Mouse (Mus musculus): Measurements from ENCODE around the gene Eprs. TPM values are rescaled to one million over a fixed set of nuclear protein-coding genes. Genes with fewer than 3 reads are reported as not detected.
A peak's percentile ranks its signal among the peaks of the same experiment; 100 is the strongest.

The Eprs gene
- polyA plus RNA-seq, 1 experiment from 2014 or later: 46.6 TPM

- 87% methylated on average over 6 of the region's 6 CpGs for WGBS
- Histone ChIP-seq H3K9me3 (ENCODE audit: low read length) (no peaks in the 10 kb centered on the region), H3K4me3 (ENCODE audit: low read depth, low read length) (no peak overlapping the region), H3K27me3 (replicated peaks; ENCODE audit: insufficient read depth, low read length) (no peaks in the 10 kb centered on the region), H3K4me1 (ENCODE audit: insufficient read depth, low read depth, low read length) (peaks cover 5% of the 10 kb centered on the region; the same call in 1 of the 2 replicates), H3K36me3 (ENCODE audit: insufficient read depth, low read length) (peaks cover 11% of the 10 kb centered on the region; the same call in 1 of the 2 replicates), H3K4me2 (replicated peaks; ENCODE audit: low read depth, low read length) (no peak overlapping the region), H3K9ac (replicated peaks; ENCODE audit: low read depth) (no peak overlapping the region), H3K27ac (ENCODE audit: low read length) (no peak overlapping the region)
- no peak for ATAC-seq
- no peak for DNase-seq (ENCODE audit: low spot score)
- TF ChIP-seq CTCF (IDR thresholded peaks at IDR 0.05) (no peak), EP300 (IDR thresholded peaks at IDR 0.05) (no peak)
Measured at GRCm38 (mm10) chr1:185367383-185367782, 4.5 kb downstream of the Eprs start.

GRCm38 (mm10) chr1:185369979-185370378 lies 7.1 kb downstream of the Eprs start:
- Histone ChIP-seq H3K9ac (replicated peaks; ENCODE audit: low read depth) (no peak overlapping the region), H3K4me3 (ENCODE audit: low read depth, low read length) (no peak overlapping the region), H3K9me3 (ENCODE audit: low read length) (no peaks in the 10 kb centered on the region), H3K27ac (ENCODE audit: low read length) (no peak overlapping the region), H3K4me1 (ENCODE audit: insufficient read depth, low read depth, low read length) (no peaks in the 10 kb centered on the region), H3K36me3 (ENCODE audit: insufficient read depth, low read length) (peaks cover 27% of the 10 kb centered on the region), H3K4me2 (replicated peaks; ENCODE audit: low read depth, low read length) (no peak overlapping the region), H3K27me3 (replicated peaks; ENCODE audit: insufficient read depth, low read length) (no peaks in the 10 kb centered on the region)
- ATAC-seq: no peak
- no peak for DNase-seq (ENCODE audit: low spot score)
- TF ChIP-seq CTCF (IDR thresholded peaks at IDR 0.05): no peak
- no peak for TF ChIP-seq EP300 (IDR thresholded peaks at IDR 0.05)
- WGBS: 95% methylated on average over 6 of the region's 6 CpGs

GRCm38 (mm10) chr1:185376390-185376789 lies 13.5 kb downstream of the Eprs start:
- Histone ChIP-seq H3K36me3 (ENCODE audit: insufficient read depth, low read length) (peaks cover 49% of the 10 kb centered on the region), H3K4me3 (ENCODE audit: low read depth, low read length) (no peak overlapping the region), H3K4me2 (replicated peaks; ENCODE audit: low read depth, low read length) (no peak overlapping the region), H3K9ac (replicated peaks; ENCODE audit: low read depth) (no peak overlapping the region), H3K27me3 (replicated peaks; ENCODE audit: insufficient read depth, low read length) (no peaks in the 10 kb centered on the region), H3K9me3 (ENCODE audit: low read length) (no peaks in the 10 kb centered on the region), H3K4me1 (ENCODE audit: insufficient read depth, low read depth, low read length) (no peaks in the 10 kb centered on the region), H3K27ac (ENCODE audit: low read length) (no peak overlapping the region)
- DNase-seq (ENCODE audit: low spot score) (no peak), ATAC-seq (no peak)
- no peak for TF ChIP-seq EP300 (IDR thresholded peaks at IDR 0.05)
- TF ChIP-seq CTCF (IDR thresholded peaks at IDR 0.05): no peak

GRCm38 (mm10) chr1:185377429-185377828 lies 14.6 kb downstream of the Eprs start:
- Histone ChIP-seq H3K4me2 (replicated peaks; ENCODE audit: low read depth, low read length) (no peak overlapping the region), H3K9me3 (ENCODE audit: low read length) (no peaks in the 10 kb centered on the region), H3K4me3 (ENCODE audit: low read depth, low read length) (no peak overlapping the region), H3K27ac (ENCODE audit: low read length) (no peak overlapping the region), H3K36me3 (ENCODE audit: insufficient read depth, low read length) (peaks cover 50% of the 10 kb centered on the region), H3K9ac (replicated peaks; ENCODE audit: low read depth) (no peak overlapping the region), H3K4me1 (ENCODE audit: insufficient read depth, low read depth, low read length) (no peaks in the 10 kb centered on the region), H3K27me3 (replicated peaks; ENCODE audit: insufficient read depth, low read length) (no peaks in the 10 kb centered on the region)
- TF ChIP-seq CTCF (IDR thresholded peaks at IDR 0.05): no peak
- TF ChIP-seq EP300 (IDR thresholded peaks at IDR 0.05): no peak
- WGBS: 98% methylated on average over 2 of the region's 2 CpGs
- ATAC-seq (no peak), DNase-seq (ENCODE audit: low spot score) (no peak)

- Histone ChIP-seq H3K4me2 (replicated peaks; ENCODE audit: low read depth, low read length) (no peak overlapping the region), H3K36me3 (ENCODE audit: insufficient read depth, low read length) (peaks cover 51% of the 10 kb centered on the region)
Measured at GRCm38 (mm10) chr1:185401615-185402014, 38.8 kb downstream of the Eprs start.

GRCm38 (mm10) chr1:185404021-185404420 lies 41.2 kb downstream of the Eprs start:
- no peak for ATAC-seq
- Histone ChIP-seq H3K4me2 (replicated peaks; ENCODE audit: low read depth, low read length) (no peak overlapping the region), H3K27ac (ENCODE audit: low read length) (no peak overlapping the region), H3K9me3 (ENCODE audit: low read length) (no peaks in the 10 kb centered on the region), H3K27me3 (replicated peaks; ENCODE audit: insufficient read depth, low read length) (no peaks in the 10 kb centered on the region), H3K9ac (replicated peaks; ENCODE audit: low read depth) (no peak overlapping the region), H3K4me3 (ENCODE audit: low read depth, low read length) (no peak overlapping the region), H3K36me3 (ENCODE audit: insufficient read depth, low read length) (peaks cover 46% of the 10 kb centered on the region), H3K4me1 (ENCODE audit: insufficient read depth, low read depth, low read length) (no peaks in the 10 kb centered on the region)
- no peak for TF ChIP-seq EP300 (IDR thresholded peaks at IDR 0.05)
- TF ChIP-seq CTCF (IDR thresholded peaks at IDR 0.05): peak; percentile 73
- WGBS: 18% methylated on average over 2 of the region's 2 CpGs
- DNase-seq (ENCODE audit: low spot score): peak; percentile 68

More at GRCm38 (mm10) chr1:185401615-185402014, 38.8 kb downstream of the Eprs start:
- DNase-seq (ENCODE audit: low spot score) (no peak), ATAC-seq (no peak)
- H3K27ac ChIP-seq (ENCODE audit: low read length): no peak overlapping the region
- no peak overlapping the region for H3K9ac ChIP-seq (replicated peaks; ENCODE audit: low read depth)
- H3K4me1 ChIP-seq (ENCODE audit: insufficient read depth, low read depth, low read length): no peaks in the 10 kb centered on the region
- no peaks in the 10 kb centered on the region for H3K9me3 ChIP-seq (ENCODE audit: low read length)
- TF ChIP-seq EP300 (IDR thresholded peaks at IDR 0.05): no peak
- no peak for TF ChIP-seq CTCF (IDR thresholded peaks at IDR 0.05)
- 95% methylated on average over 5 of the region's 5 CpGs for WGBS
- no peak overlapping the region for H3K4me3 ChIP-seq (ENCODE audit: low read depth, low read length)
- no peaks in the 10 kb centered on the region for H3K27me3 ChIP-seq (replicated peaks; ENCODE audit: insufficient read depth, low read length)

GRCm38 (mm10) chr1:185405921-185406320 lies 43.1 kb downstream of the Eprs start:
- Histone ChIP-seq H3K4me1 (ENCODE audit: insufficient read depth, low read depth, low read length) (no peaks in the 10 kb centered on the region), H3K27me3 (replicated peaks; ENCODE audit: insufficient read depth, low read length) (no peaks in the 10 kb centered on the region), H3K4me3 (ENCODE audit: low read depth, low read length) (no peak overlapping the region), H3K36me3 (ENCODE audit: insufficient read depth, low read length) (peaks cover 43% of the 10 kb centered on the region), H3K27ac (ENCODE audit: low read length) (no peak overlapping the region), H3K9ac (replicated peaks; ENCODE audit: low read depth) (no peak overlapping the region), H3K9me3 (ENCODE audit: low read length) (no peaks in the 10 kb centered on the region), H3K4me2 (replicated peaks; ENCODE audit: low read depth, low read length) (no peak overlapping the region)
- no peak for ATAC-seq
- TF ChIP-seq EP300 (IDR thresholded peaks at IDR 0.05): no peak
- TF ChIP-seq CTCF (IDR thresholded peaks at IDR 0.05): no peak
- WGBS: 78% methylated on average over 10 of the region's 10 CpGs
- DNase-seq (ENCODE audit: low spot score): no peak

Data from lung, postnatal 0 days (tissue).